Mouse (Mus musculus): Measurements from ENCODE around the gene Mmp2.

Mmp2 gene

DNA sequence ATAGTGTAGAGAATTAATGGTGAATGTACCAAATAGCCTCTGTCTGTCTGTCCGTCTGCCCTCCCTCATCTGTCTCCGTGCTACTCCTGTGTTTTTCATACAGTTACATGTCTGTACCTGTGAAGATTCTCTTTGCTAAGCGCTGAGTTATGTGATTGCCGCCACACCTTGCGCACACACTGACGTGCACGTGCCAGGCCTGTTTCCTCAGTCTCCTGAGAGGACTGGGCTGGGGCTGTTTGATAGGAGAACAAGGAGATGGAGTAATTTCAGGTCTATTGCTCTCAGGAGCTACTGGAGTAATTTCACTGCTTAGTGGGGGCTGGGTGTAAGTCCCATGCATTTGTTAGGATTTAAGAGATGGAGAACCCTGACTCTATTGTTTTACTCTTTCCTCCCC lies 68.0 kb downstream of the Mmp2 start:
- DNase-seq (ENCODE audit: low read depth, low spot score), result no peak

DNA sequence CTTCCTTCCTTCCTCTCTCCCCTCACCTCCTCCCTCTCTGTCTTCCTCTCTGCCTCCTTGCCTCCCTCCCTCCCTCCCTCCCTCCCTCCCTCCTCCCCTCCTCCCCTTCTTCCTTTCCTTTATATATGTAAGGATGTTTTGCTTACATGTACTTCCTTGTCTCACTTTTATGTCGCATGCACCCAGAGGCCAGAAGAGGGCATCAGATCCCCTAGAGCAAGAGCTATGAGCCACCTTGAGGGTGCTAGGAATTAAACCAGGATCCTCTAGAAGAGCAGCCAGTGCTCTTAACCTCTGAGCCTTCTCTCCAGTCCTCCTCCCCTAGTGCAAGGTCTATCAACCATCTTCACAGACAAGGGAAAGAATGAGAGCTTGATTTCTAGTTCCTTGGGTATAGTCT lies 69.0 kb downstream of the Mmp2 start:
- no peak for DNase-seq (ENCODE audit: low read depth, low spot score)

DNA sequence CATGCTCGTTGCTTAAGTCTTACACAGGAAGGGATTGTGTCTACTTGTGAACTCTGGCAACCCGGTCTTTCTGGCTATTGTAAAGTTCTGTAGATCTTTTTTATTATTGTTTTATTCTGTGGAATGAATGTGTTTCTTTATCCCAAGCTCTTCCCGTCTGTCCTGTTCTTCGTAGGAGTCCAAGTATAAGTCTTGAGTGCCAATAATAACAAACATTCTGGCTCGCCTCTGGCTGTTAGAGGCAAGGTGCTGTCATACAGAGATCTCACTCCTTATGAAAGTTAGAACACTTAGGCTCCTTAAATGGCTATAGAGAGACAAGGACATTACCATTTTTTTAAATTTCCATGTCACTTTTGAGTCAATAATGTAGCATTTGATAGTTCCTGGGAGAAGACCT lies 69.5 kb downstream of the Mmp2 start:
- DNase-seq (ENCODE audit: low read depth, low spot score), result no peak

DNA sequence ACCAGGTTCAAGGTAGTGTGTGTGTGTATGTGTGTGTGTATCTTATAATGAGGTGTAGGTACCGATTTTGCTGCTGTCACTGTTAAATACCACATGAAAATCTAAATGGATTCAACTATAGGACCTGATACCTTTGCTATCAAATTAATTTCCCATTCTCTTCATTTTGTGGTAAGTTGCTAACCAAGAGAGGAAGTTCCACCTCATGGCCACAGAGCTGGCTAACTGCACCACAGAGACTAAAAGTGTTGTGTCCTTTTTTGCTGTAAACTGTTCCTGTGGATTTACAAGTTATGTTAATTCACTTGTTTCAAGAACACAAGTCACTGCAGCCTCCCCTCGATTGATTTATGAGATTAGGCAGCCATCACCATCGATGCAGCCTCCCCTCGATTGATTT lies 70.7 kb downstream of the Mmp2 start:
- no peak for DNase-seq (ENCODE audit: low read depth, low spot score)

DNA sequence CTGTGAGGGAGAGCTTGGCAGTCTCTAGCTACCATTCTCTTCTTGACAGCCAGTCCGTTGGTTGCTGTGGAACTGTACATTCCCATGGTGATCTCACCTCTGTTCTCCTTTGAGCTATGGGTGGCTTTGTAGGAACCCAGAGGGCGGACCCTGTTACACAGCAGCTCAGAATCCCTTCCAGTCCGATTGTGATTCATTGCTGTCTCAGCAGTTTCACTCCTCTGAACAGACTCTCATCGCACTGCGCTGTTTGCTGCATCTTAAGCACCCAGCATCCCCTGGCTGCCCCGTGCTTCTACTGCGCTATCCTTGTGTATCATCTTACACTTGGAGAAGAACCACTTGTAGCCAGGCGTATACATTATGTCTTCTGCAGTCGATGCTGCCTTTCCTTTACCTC lies 72.5 kb downstream of the Mmp2 start:
- no peak for DNase-seq (ENCODE audit: low read depth, low spot score)

DNA sequence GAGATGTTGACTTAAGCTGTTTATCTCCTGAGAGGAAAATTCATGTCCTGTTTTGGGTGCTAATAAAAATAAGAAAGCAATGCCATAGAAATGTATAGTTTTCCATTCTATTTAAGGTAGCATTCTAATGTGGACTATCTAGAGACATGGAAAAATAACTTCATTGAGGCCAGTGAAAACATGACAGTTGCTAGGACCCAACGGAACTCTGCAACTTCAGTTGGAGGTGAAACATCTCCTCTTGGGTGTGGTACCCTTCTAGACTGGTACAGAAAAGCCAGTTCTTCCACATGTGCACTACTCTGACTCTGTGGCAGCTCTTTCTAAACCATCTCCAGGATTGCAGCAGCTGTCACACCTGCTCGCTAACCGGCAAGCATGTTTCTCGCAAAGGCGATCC lies 74.0 kb downstream of the Mmp2 start, which contains the start of gene Capns2:
Capns2 (plus strand) TSS at position 301 of the 400 bp plus-strand sequence.
- DNase-seq (ENCODE audit: low read depth, low spot score), result no peak

DNA sequence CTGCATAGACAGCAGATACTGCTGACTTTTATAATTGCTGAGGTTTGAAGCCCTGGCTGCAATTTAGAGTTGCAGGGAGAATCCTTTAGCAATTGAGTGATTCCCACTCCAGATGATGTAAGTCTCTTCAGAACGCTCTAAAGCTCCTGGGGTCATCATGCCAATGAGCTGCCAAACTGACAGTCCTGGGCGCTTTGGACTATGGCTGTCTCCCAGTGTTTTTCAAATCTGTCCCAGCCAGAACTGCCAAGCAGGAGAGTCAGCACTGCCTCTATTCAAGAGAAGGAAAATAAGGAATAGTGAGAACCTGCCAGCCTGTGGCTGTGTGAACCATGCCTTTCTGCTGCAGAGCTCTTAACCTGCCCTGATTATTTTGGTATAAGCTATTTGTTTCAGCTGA lies 75.9 kb downstream of the Mmp2 start:
- no peak for DNase-seq (ENCODE audit: low read depth, low spot score)

Measured in A20 (cell line).